ENCODE assay signal across 10 mouse cellular contexts in genomic region chr13:93674131-93674561, GRCm38 (mm10). TPM values are rescaled to one million over a fixed set of nuclear protein-coding genes. Genes with fewer than 3 reads are reported as not detected.
DNase-seq lines count a peak whose midpoint lies in the region; ATAC-seq and TF ChIP-seq lines count a peak whose summit lies in the region.
"Had no signal": no experiment of that assay in that cellular context is flagged by ENCODE, and none has a peak within 500 bp of the region (broad histone marks: within the 10 kb centered on the region; RNA-seq: fewer than 3 reads in every experiment).

Gene Bhmt2 (minus strand): TSS chr13:93674302.
Gene Dmgdh (plus strand): TSS chr13:93674433.

- WGBS in kidney, adult 2 months, result 12% methylated on average over 31 of the region's 31 CpGs
- 11% methylated on average over 31 of the region's 31 CpGs for WGBS in liver, embryonic 15.5 days (ENCODE audit: insufficient replicate concordance)

- H3K4me3 ChIP-seq in E14TG2a.4 (replicated peaks; ENCODE audit: low read length) (peak within 1 kb of the TSS; percentile 71), ES-E14 (ENCODE audit: insufficient read depth in 1 of 2, low read depth in 1 of 2, low read length in 2 of 2, poor library complexity in 1 of 2, severe bottlenecking in 1 of 2) (peak within 1 kb of the TSS; percentile 44 to 57)
- H3K4me3 ChIP-seq in kidney, adult 2 months (ENCODE audit: insufficient read depth, low read depth, low read length), result peak within 1 kb of the TSS; percentile 36
- peak within 1 kb of the TSS; percentile 47 for H3K4me3 ChIP-seq in liver, embryonic 15.5 days (replicated peaks)

- ATAC-seq in liver, embryonic 15.5 days (ENCODE audit: insufficient read depth), result peak; percentile 71
- no peak for ATAC-seq in cerebellum, adult (ENCODE audit: insufficient number of reproducible peaks, low FRiP score, low TSS enrichment)

- H3K4me1 ChIP-seq in E14TG2a.4 (replicated peaks; ENCODE audit: low read depth, low read length) (peaks cover 6% of the 10 kb centered on the region), ES-E14 (ENCODE audit: control insufficient read depth in 2 of 2, insufficient read depth in 2 of 2, low read length in 2 of 2, poor library complexity in 1 of 2) (no peaks in the 10 kb centered on the region)
- H3K4me1 ChIP-seq in kidney, adult 2 months (ENCODE audit: control insufficient read depth, insufficient read depth, low read length), result peaks cover 5% of the 10 kb centered on the region; the same call in 1 of the 2 replicates
- no peaks in the 10 kb centered on the region for H3K4me1 ChIP-seq in liver, embryonic 15.5 days (replicated peaks)

- H3K9me3 ChIP-seq in E14TG2a.4 (ENCODE audit: low read length) (no peaks in the 10 kb centered on the region), ES-E14 (ENCODE audit: control insufficient read depth, insufficient read depth, low read depth, low read length) (no peaks in the 10 kb centered on the region)
- H3K9me3 ChIP-seq in liver, embryonic 15.5 days (replicated peaks), result no peaks in the 10 kb centered on the region

- H3K36me3 ChIP-seq in E14TG2a.4 (ENCODE audit: insufficient read depth, low read length) (no peaks in the 10 kb centered on the region), ES-E14 (ENCODE audit: control insufficient read depth, insufficient read depth, low read length, poor library complexity, severe bottlenecking) (no peaks in the 10 kb centered on the region)
- no peaks in the 10 kb centered on the region for H3K36me3 ChIP-seq in kidney, adult 2 months (ENCODE audit: control insufficient read depth, insufficient read depth, low read length)
- 0 out of 2 replicates have a peak, but pooled peaks cover 4% of the 10 kb centered on the region for H3K36me3 ChIP-seq in liver, embryonic 15.5 days (replicated peaks)

- H3K27me3 ChIP-seq in E14TG2a.4 (ENCODE audit: insufficient read depth, low read length), result peaks cover 58% of the 10 kb centered on the region
- no peaks in the 10 kb centered on the region for H3K27me3 ChIP-seq in kidney, adult 2 months (replicated peaks; ENCODE audit: control insufficient read depth, insufficient read depth, low read length)
- H3K27me3 ChIP-seq in liver, embryonic 15.5 days, result peaks cover 13% of the 10 kb centered on the region

- intact Hi-C loops in left cerebral cortex, postnatal 25 days (cut with DNase I), result no loop called here

- H3K4me2 ChIP-seq in liver, embryonic 15.5 days, result peak within 1 kb of the TSS; percentile 44

- no peak for TF ChIP-seq CTCF in E14TG2a.4 (conservative IDR thresholded peaks at IDR 0.05; ENCODE audit: low read length)
- no peak for TF ChIP-seq CTCF in kidney, adult 2 months (conservative IDR thresholded peaks at IDR 0.05; ENCODE audit: insufficient read depth, insufficient read length, low read depth, low read length)

- in situ Hi-C loops in ES-E14 (cut with MboI; ENCODE audit: low sequenced_read_pairs in 2 of 2, unreplicated experiment in 2 of 2), result no loop called here

- 0 out of 2 replicates have a peak within 1 kb of the TSS, but pooled peaks have one; percentile 50 for H3K9ac ChIP-seq in ES-E14 (ENCODE audit: insufficient read depth, low read depth, low read length, poor library complexity, severe bottlenecking)
- 0 out of 2 replicates have a peak within 1 kb of the TSS, but pooled peaks have one; percentile 42 for H3K9ac ChIP-seq in liver, embryonic 15.5 days

- no peak for DNase-seq in ES-E14 (ENCODE audit: low read depth, low spot score)
- peak; percentile 68 for DNase-seq in kidney, adult 2 months
- no peak for DNase-seq in thymus, postnatal 25 days
- DNase-seq in cerebellum, adult 8-10 months, result no peak
- no peak for DNase-seq in left cerebral cortex, postnatal 25 days (ENCODE audit: low spot score in 2 of 2)
- DNase-seq: adrenal gland, adult 2 months had no signal

- H3K27ac ChIP-seq in ES-E14 (ENCODE audit: insufficient read depth, low read depth, low read length, poor library complexity, severe bottlenecking), result no peak within 1 kb of the TSS
- peak within 1 kb of the TSS; percentile 14 for H3K27ac ChIP-seq in kidney, adult 2 months (ENCODE audit: insufficient read depth, low read depth, low read length)
- peak within 1 kb of the TSS; percentile 62 for H3K27ac ChIP-seq in liver, embryonic 15.5 days (replicated peaks)
- H3K27ac ChIP-seq: macrophage had no signal

- no peak for TF ChIP-seq POLR2A in kidney, adult 2 months (IDR thresholded peaks at IDR 0.05; ENCODE audit: low read depth, low read length)

TF ChIP-seq in ES-E14, 5 proteins besides CTCF, POLR2A, EP300 and RAD21:
- TF ChIP-seq ZNF384 (IDR thresholded peaks at IDR 0.05; ENCODE audit: low read depth, low read length) (no peak), MAFK (IDR thresholded peaks at IDR 0.05; ENCODE audit: insufficient read depth, low read depth, low read length) (no peak), HCFC1 (IDR thresholded peaks at IDR 0.05; ENCODE audit: borderline replicate concordance, insufficient read depth, low read length) (no peak), CHD2 (IDR thresholded peaks at IDR 0.05; ENCODE audit: low read depth, low read length) (no peak), ZC3H11A (IDR thresholded peaks at IDR 0.05; ENCODE audit: borderline replicate concordance, low read depth, low read length) (no peak)

RNA-seq across cellular contexts. Expression of gene Bhmt2, which starts in this region (rescaled TPM):
- 0.16 and 0.62 TPM in 2 replicates for total RNA-seq in ES-E14 (2012; rRNA removed)
- polyA plus RNA-seq in kidney, adult 2 months (2012; rRNA removed), result 48.9 and 54.5 TPM in 2 replicates
- 35.7 and 40.9 TPM in 2 replicates for polyA plus RNA-seq in liver, embryonic 15.5 days (2015; fragmentation: Nextera tagmentation; extraction: Ambion mirVana)
- under 1 TPM; 0.25 to 0.28 TPM for total RNA-seq in left cerebral cortex, postnatal 25 days (2021)
- polyA plus RNA-seq: adrenal gland, adult 2 months; macrophage had no signal

RNA-seq across cellular contexts. Expression of gene Dmgdh, which starts in this region (rescaled TPM):
- 0.63 and 2.1 TPM in 2 replicates for total RNA-seq in ES-E14 (2012; rRNA removed)
- polyA plus RNA-seq in kidney, adult 2 months (2012; rRNA removed), result 39.6 and 41.0 TPM in 2 replicates
- polyA plus RNA-seq in liver, embryonic 15.5 days (2015; fragmentation: Nextera tagmentation; extraction: Ambion mirVana), result 17.2 and 19.8 TPM in 2 replicates
- under 1 TPM; 0.41 to 0.57 TPM for total RNA-seq in left cerebral cortex, postnatal 25 days (2021)
- polyA plus RNA-seq: macrophage had no signal
